Mouse (Mus musculus): ENCODE measurements around the gene Dync2li1.

DNA sequence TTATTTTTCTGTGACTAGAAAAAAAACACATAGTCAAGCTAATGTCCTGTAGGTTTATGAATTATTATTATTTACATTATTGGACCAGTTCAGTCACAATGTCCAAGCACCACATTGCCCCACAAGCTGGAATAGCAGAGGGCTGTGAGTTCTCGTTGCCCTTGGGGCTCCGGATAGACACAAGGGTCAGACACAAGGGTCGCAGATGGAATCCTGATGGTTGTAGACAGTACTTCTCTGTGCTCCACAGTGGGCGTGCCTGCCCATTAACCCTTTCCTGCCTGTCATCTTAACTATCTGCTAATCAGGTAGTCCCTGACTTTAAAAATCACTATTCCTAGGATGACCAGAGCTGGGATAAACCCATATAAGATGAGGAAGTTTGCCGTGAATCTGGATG is 31.9 kb downstream of the Dync2li1 start:
- TF ChIP-seq ZC3H11A (IDR thresholded peaks at IDR 0.05; ENCODE audit: low read depth, low read length): no peak
- no peak for TF ChIP-seq USF1 (IDR thresholded peaks at IDR 0.05; ENCODE audit: low read depth, low read length)
- no peak for TF ChIP-seq CTCF (IDR thresholded peaks at IDR 0.05 in 2 of 3, conservative IDR thresholded peaks at IDR 0.05 in 1 of 3; ENCODE audit: control insufficient read depth in 1 of 3, insufficient read depth in 1 of 3, low read depth in 2 of 3, low read length in 3 of 3, poor library complexity in 1 of 3, severe bottlenecking in 1 of 3)
- TF ChIP-seq SMC3 (IDR thresholded peaks at IDR 0.05; ENCODE audit: low read depth, low read length): no peak

Data from MEL (cell line).